Mouse (Mus musculus): ENCODE results near the gene Slc5a3. TPM values are rescaled to one million over a fixed set of nuclear protein-coding genes. Genes with fewer than 3 reads are reported as not detected.
A peak's percentile ranks its signal among the peaks of the same experiment; 100 is the strongest.

Gene Slc5a3
- total and polyA plus RNA-seq, 2 experiments from 2014 or later = 8.1 to 25.4 TPM

DNA sequence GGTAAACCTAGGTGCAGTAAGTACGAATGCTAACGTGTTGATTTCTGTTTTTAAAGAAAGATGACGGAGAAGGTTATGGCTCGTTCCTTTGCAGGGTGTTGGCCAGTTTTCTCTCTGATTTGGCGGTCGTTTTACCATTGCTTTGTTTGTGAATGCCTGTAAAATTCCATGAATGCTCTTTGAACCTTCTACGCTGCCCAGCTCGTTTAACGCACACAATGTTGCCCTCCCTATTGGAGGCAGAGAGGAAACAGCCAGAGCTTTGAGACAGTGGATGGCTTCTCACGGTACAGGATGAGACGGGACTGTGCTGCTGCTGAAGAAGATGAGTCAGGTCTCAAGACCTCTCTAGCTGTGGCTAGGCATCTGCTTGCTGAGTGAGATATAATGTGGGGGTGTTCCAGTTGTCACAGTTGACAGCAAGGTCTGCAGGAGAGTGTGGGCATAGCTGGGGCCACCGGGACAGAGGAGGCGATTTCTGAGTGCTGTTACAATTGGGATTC lies 60.9 kb downstream of the Slc5a3 start:
- H3K9ac ChIP-seq = no peak overlapping the region
- WGBS = 52% methylated on average over 13 of the region's 13 CpGs
- H3K36me3 ChIP-seq (ENCODE audit: insufficient read depth) = no peaks in the 10 kb centered on the region
- no peaks in the 10 kb centered on the region for H3K9me3 ChIP-seq (ENCODE audit: low read length)
- peaks cover 21% of the 10 kb centered on the region for H3K4me1 ChIP-seq (ENCODE audit: insufficient read depth)
- no peak overlapping the region for H3K27ac ChIP-seq (ENCODE audit: low read depth, low read length)
- H3K4me2 ChIP-seq (ENCODE audit: low read depth) = no peak overlapping the region
- H3K27me3 ChIP-seq (ENCODE audit: insufficient read depth, low read length) = no peaks in the 10 kb centered on the region
- H3K4me3 ChIP-seq (ENCODE audit: low read depth, low read length) = no peak overlapping the region
- DNase-seq (no peak), ATAC-seq (no peak)
- TF ChIP-seq CTCF (IDR thresholded peaks at IDR 0.05; ENCODE audit: low read depth) = no peak

DNA sequence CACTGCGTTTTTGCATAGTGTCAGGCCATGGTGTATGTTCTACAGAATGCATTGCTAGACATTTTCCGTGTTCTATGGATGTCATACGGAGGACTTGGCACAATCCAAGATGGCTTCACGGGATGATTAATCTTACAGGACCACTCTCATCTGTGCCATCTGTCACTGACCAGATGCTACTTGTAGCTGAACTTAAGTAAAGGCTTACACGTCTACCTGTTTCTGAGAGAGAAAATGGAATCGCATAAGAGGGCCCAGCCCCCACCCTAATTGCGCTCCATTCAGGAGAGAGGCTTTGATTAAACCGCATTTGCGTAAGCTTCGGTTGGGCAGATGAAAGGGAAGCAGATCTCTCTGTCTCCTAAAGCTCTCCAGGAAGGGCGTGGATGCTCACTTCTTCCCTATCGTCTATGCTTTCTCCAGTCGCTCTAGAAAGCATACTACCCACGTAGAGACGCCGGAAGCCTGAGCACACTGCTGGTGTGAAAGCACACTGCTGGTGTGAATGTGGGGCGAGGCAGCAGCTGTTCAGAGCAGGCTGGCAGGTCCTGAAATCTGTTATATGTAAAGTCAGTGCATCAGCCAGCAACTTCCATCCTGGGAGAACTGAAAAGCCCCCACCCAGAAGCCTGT lies 62.9 kb downstream of the Slc5a3 start:
- Histone ChIP-seq H3K9me3 (ENCODE audit: low read length) (no peaks in the 10 kb centered on the region), H3K9ac (no peak overlapping the region), H3K4me2 (ENCODE audit: low read depth) (no peak overlapping the region), H3K4me3 (ENCODE audit: low read depth, low read length) (no peak overlapping the region), H3K4me1 (ENCODE audit: insufficient read depth) (peaks cover 12% of the 10 kb centered on the region; the same call in 1 of the 2 replicates), H3K36me3 (ENCODE audit: insufficient read depth) (no peaks in the 10 kb centered on the region), H3K27me3 (ENCODE audit: insufficient read depth, low read length) (no peaks in the 10 kb centered on the region), H3K27ac (ENCODE audit: low read depth, low read length) (no peak overlapping the region)
- peak; percentile 55 for DNase-seq
- 40% methylated on average over 17 of the region's 17 CpGs for WGBS
- TF ChIP-seq CTCF (IDR thresholded peaks at IDR 0.05; ENCODE audit: low read depth) = no peak
- peak; percentile 75 for ATAC-seq

DNA sequence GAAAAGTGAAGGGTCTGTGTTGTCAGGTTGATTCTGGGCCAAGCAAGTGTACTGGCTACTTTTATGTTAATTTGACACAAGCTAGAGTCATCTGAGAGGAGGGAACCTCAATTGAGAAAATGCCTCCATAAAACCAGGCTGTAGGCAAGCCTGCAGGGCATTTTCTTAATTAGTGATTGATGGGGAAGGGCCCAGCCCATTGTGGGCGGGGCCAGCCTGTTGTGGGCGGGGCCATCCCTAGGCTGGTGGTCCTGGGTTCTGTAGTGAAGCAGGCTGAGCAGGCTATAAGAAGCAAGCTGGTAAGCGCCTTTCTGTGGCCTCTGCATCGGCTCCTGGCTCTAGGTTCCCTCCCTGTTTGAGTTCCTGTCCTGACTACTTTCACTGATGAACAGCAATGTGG lies 69.1 kb downstream of the Slc5a3 start:
- H3K4me2 ChIP-seq (ENCODE audit: low read depth) = no peak overlapping the region
- H3K27ac ChIP-seq (ENCODE audit: low read depth, low read length) = no peak overlapping the region
- WGBS = 55% methylated on average over 4 of the region's 4 CpGs
- H3K4me1 ChIP-seq (ENCODE audit: insufficient read depth) = no peaks in the 10 kb centered on the region
- H3K9ac ChIP-seq = no peak overlapping the region
- H3K36me3 ChIP-seq (ENCODE audit: insufficient read depth) = no peaks in the 10 kb centered on the region
- H3K27me3 ChIP-seq (ENCODE audit: insufficient read depth, low read length) = no peaks in the 10 kb centered on the region
- TF ChIP-seq CTCF (IDR thresholded peaks at IDR 0.05; ENCODE audit: low read depth) = no peak
- ATAC-seq (no peak), DNase-seq (no peak)
- no peaks in the 10 kb centered on the region for H3K9me3 ChIP-seq (ENCODE audit: low read length)
- H3K4me3 ChIP-seq (ENCODE audit: low read depth, low read length) = no peak overlapping the region

DNA sequence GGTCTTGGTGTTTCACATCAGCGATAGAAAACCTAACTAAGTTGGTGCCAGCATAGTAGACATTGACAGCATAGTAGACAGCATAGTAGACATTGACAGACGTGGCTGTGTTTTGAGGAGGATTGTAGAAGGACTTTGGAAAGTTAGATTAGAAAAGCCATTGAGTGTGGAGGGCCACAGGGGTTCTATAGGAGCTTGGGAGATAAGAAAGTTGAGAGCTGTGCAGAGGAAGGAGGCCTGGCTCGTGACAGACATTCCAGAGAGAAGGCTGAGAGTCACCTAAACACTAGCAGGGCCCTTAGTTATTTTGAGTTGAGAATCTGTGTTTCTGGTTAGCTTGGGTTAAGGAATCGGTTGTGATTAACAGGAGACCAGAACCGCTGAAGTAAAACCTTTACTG lies 69.5 kb downstream of the Slc5a3 start:
- Histone ChIP-seq H3K27me3 (ENCODE audit: insufficient read depth, low read length) (no peaks in the 10 kb centered on the region), H3K27ac (ENCODE audit: low read depth, low read length) (no peak overlapping the region), H3K4me3 (ENCODE audit: low read depth, low read length) (no peak overlapping the region), H3K9me3 (ENCODE audit: low read length) (no peaks in the 10 kb centered on the region), H3K9ac (no peak overlapping the region), H3K4me2 (ENCODE audit: low read depth) (no peak overlapping the region), H3K4me1 (ENCODE audit: insufficient read depth) (no peaks in the 10 kb centered on the region), H3K36me3 (ENCODE audit: insufficient read depth) (no peaks in the 10 kb centered on the region)
- ATAC-seq (no peak), DNase-seq (no peak)
- WGBS = 90% methylated on average over 5 of the region's 5 CpGs
- no peak for TF ChIP-seq CTCF (IDR thresholded peaks at IDR 0.05; ENCODE audit: low read depth)

DNA sequence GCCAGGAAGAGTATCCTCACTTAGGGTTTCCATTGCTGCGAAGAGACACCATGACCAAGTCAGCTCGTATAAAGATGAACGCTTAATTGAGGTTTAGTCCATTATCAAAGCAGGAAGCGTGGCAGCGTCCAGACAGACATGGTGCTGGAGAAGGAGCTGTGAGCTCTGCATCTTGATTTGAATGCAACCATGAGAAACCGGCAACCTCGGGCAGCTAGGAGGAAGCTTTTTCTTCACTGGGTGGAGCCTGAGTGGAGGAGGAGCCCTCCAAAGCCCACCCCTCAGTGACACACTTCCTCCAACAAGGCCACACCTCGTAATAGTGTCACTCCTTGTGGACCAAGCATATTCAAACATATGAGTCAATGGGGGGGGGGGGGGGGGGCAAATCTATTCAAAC lies 71.7 kb downstream of the Slc5a3 start:
- no peak overlapping the region for H3K27ac ChIP-seq (ENCODE audit: low read depth, low read length)
- H3K27me3 ChIP-seq (ENCODE audit: insufficient read depth, low read length) = no peaks in the 10 kb centered on the region
- WGBS = 93% methylated on average over 8 of the region's 8 CpGs
- no peak for TF ChIP-seq CTCF (IDR thresholded peaks at IDR 0.05; ENCODE audit: low read depth)
- H3K36me3 ChIP-seq (ENCODE audit: insufficient read depth) = no peaks in the 10 kb centered on the region
- no peak overlapping the region for H3K4me2 ChIP-seq (ENCODE audit: low read depth)
- DNase-seq (no peak), ATAC-seq (no peak)
- H3K9ac ChIP-seq = no peak overlapping the region
- no peaks in the 10 kb centered on the region for H3K4me1 ChIP-seq (ENCODE audit: insufficient read depth)
- no peak overlapping the region for H3K4me3 ChIP-seq (ENCODE audit: low read depth, low read length)
- no peaks in the 10 kb centered on the region for H3K9me3 ChIP-seq (ENCODE audit: low read length)

DNA sequence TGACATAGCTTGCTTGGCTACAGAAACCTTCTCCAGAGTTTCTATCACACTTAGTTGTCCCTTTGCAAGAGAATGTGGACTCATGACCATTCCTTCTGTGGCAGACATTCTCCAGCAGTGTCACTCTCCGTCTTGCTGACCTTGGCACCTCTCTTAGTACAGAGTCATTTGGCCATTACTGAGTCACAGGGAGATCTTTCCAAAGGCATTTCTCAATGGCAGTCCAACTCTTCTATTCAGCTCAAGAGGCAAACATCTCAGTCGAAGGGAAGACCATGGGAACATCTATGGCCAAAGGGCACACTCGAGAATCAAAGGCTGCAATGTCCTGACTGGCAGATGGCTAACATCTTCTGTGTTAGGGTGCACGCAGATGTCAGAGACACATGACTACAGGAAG lies 74.4 kb downstream of the Slc5a3 start:
- Histone ChIP-seq H3K4me2 (ENCODE audit: low read depth) (no peak overlapping the region), H3K27ac (ENCODE audit: low read depth, low read length) (no peak overlapping the region), H3K4me1 (ENCODE audit: insufficient read depth) (no peaks in the 10 kb centered on the region), H3K4me3 (ENCODE audit: low read depth, low read length) (no peak overlapping the region), H3K27me3 (ENCODE audit: insufficient read depth, low read length) (no peaks in the 10 kb centered on the region), H3K9me3 (ENCODE audit: low read length) (no peaks in the 10 kb centered on the region), H3K9ac (no peak overlapping the region), H3K36me3 (ENCODE audit: insufficient read depth) (no peaks in the 10 kb centered on the region)
- ATAC-seq = no peak
- DNase-seq = no peak
- 83% methylated on average over 4 of the region's 4 CpGs for WGBS
- TF ChIP-seq CTCF (IDR thresholded peaks at IDR 0.05; ENCODE audit: low read depth) = no peak

DNA sequence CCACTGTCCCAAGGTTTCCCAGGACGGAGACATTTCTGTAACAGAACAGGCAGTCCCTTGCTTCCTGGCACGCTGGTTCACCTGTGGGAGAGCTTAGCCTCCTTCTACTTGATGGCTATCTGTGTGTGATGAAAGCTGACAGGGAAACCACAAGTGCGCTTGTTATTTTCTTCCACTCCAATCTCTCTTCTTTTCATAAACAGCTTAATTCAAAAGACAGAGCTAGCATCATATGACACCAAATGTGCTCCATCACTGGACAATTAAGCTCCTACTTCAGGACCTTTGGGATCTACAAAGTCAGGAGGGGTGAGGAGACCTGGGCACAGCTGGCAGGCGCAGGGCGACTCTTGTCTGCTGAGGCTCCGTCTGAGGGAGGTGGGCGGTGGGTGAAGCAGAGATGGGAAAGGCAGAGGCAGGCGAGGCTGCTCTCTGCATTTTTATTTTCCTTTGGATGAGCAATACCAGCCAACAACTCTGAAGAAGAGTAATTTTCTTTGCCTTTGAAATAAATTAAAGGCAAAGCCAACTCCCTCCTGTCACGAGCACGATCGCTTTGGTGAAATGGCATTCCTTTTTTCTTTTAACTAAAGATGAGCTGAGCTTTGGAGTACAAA lies 76.1 kb downstream of the Slc5a3 start:
- H3K4me2 ChIP-seq (ENCODE audit: low read depth) = no peak overlapping the region
- no peaks in the 10 kb centered on the region for H3K9me3 ChIP-seq (ENCODE audit: low read length)
- H3K4me1 ChIP-seq (ENCODE audit: insufficient read depth) = 0 out of 2 replicates have a peak, but pooled peaks cover under 1% of the 10 kb centered on the region
- peak; percentile 42; the same call in 1 of the 2 replicates for ATAC-seq
- H3K36me3 ChIP-seq (ENCODE audit: insufficient read depth) = no peaks in the 10 kb centered on the region
- H3K4me3 ChIP-seq (ENCODE audit: low read depth, low read length) = no peak overlapping the region
- 75% methylated on average over 11 of the region's 11 CpGs for WGBS
- no peak for DNase-seq
- H3K27ac ChIP-seq (ENCODE audit: low read depth, low read length) = 0 out of 2 replicates have a peak overlapping the region, but pooled peaks have one; percentile 21
- no peak for TF ChIP-seq CTCF (IDR thresholded peaks at IDR 0.05; ENCODE audit: low read depth)
- no peak overlapping the region for H3K9ac ChIP-seq
- H3K27me3 ChIP-seq (ENCODE audit: insufficient read depth, low read length) = no peaks in the 10 kb centered on the region

Data from forebrain, postnatal 0 days (tissue).